Mouse (Mus musculus) testis, adult 2 months (tissue): Measurements from ENCODE around the gene Mid1.
"Not testable (repeated sequence)": the region's sequence is repeated elsewhere in the genome, so short reads cannot be mapped to it uniquely, and the experiment has no call there.

ENCODE experiments used
- CTCF ChIP-seq: fragments of 200-500 bp; IDR thresholded peaks from 2 replicates; pipeline ENCODE4 v1.5.1; 2012; ENCODE audit warnings: low read depth, mild to moderate bottlenecking, inconsistent platforms, low read length, moderate library complexity; ENCODE audit not compliant: control insufficient read depth, insufficient read depth, insufficient replicate concordance
- POLR2A ChIP-seq: fragments of 200-500 bp; IDR thresholded peaks from 2 replicates; pipeline ENCODE4 v1.6.1; 2012; ENCODE audit warnings: low read depth, mild to moderate bottlenecking, inconsistent platforms, low read length, moderate library complexity; ENCODE audit not compliant: control insufficient read depth

GRCm38 (mm10) chrX:169971562-169971961 is 286.6 kb downstream of the Mid1 start:
- TF ChIP-seq CTCF, POLR2A: not testable (repeated sequence)
